Mouse (Mus musculus) MEL (cell line): ENCODE measurements around the gene Cpd. TPM values are rescaled to one million over a fixed set of nuclear protein-coding genes. Genes with fewer than 3 reads are reported as not detected.

Source experiments
- DNase-seq: peaks from one replicate; pipeline ENCODE4 v3.0.0; 2011; ENCODE audit warnings: low read depth, low spot score
- H3K27ac ChIP-seq: 2 replicates; pipeline ENCODE4 v1.5.1; 2012; ENCODE audit warnings: low read depth, mild to moderate bottlenecking, control low read depth, low read length, moderate library complexity; ENCODE audit not compliant: control insufficient read depth
- H3K27me3 ChIP-seq, 2 experiments: fragments of 150-350 bp in 1 of 2; sonication (generic) in 1 of 2; 2 replicates each; pipeline ENCODE4 v1.6.1; 2012; ENCODE audit warnings: low read length in 2 of 2, mild to moderate bottlenecking in 2 of 2, improper control_type of control experiment in 1 of 2, moderate library complexity in 1 of 2; ENCODE audit not compliant: insufficient read depth in 2 of 2, control insufficient read depth in 1 of 2
- H3K36me3 ChIP-seq, 2 experiments: 2 replicates each; pipeline ENCODE4 v1.6.1; 2012 to 2014; ENCODE audit warnings: low read length in 2 of 2, improper control_type of control experiment in 1 of 2, inconsistent platforms in 1 of 2, mild to moderate bottlenecking in 1 of 2; ENCODE audit not compliant: insufficient read depth in 2 of 2, control insufficient read depth in 1 of 2
- H3K4me1 ChIP-seq, 2 experiments: fragments of 150-350 bp in 1 of 2; sonication (generic) in 1 of 2; 2 replicates each; pipeline ENCODE4 v1.6.1; 2012; ENCODE audit warnings: low read length in 2 of 2, improper control_type of control experiment in 1 of 2, mild to moderate bottlenecking in 1 of 2; ENCODE audit not compliant: insufficient read depth in 2 of 2, control insufficient read depth in 1 of 2
- H3K4me3 ChIP-seq, 2 experiments: fragments of 150-350 bp in 1 of 2; sonication (generic) in 1 of 2; 2 replicates each; pipeline ENCODE4 v1.5.1; 2012; ENCODE audit warnings: low read depth in 2 of 2, low read length in 2 of 2, mild to moderate bottlenecking in 2 of 2, moderate library complexity in 2 of 2, control low read depth in 1 of 2, improper control_type of control experiment in 1 of 2; ENCODE audit not compliant: control insufficient read depth in 1 of 2, insufficient read depth in 1 of 2
- H3K79me2 ChIP-seq: 2 replicates; pipeline ENCODE4 v1.6.1; 2012; ENCODE audit warnings: mild to moderate bottlenecking, low read length, moderate library complexity; ENCODE audit not compliant: control insufficient read depth, poor library complexity, insufficient read depth
- H3K9ac ChIP-seq: 2 replicates; pipeline ENCODE4 v1.6.1; 2012; ENCODE audit warnings: low read depth, mild to moderate bottlenecking, control low read depth, low read length, moderate library complexity; ENCODE audit not compliant: control insufficient read depth, poor library complexity, severe bottlenecking
- H3K9me3 ChIP-seq: fragments of 150-350 bp; sonication (generic); replicated peaks from 2 replicates; pipeline ENCODE4 v1.6.1; 2012; ENCODE audit warnings: mild to moderate bottlenecking, low read length, improper control_type of control experiment, moderate library complexity; ENCODE audit not compliant: insufficient read depth
- BHLHE40 ChIP-seq: IDR thresholded peaks from 2 replicates; pipeline ENCODE4 v1.6.1; 2012; ENCODE audit warnings: low read depth, mild to moderate bottlenecking, inconsistent platforms, low read length, improper control_type of control experiment, borderline replicate concordance
- CHD1 ChIP-seq: IDR thresholded peaks from 2 replicates; pipeline ENCODE4 v1.6.1; 2012; ENCODE audit warnings: low read depth, mild to moderate bottlenecking, inconsistent platforms, low read length, improper control_type of control experiment
- ELF1 ChIP-seq: IDR thresholded peaks from 2 replicates; pipeline ENCODE4 v1.6.1; 2014; ENCODE audit warnings: low read depth, mild to moderate bottlenecking, inconsistent platforms, low read length, improper control_type of control experiment, moderate library complexity
- EP300 ChIP-seq, 2 experiments: IDR thresholded peaks; 2 replicates each; pipeline ENCODE4 v1.6.1; 2011; ENCODE audit warnings: improper control_type of control experiment in 2 of 2, low read length in 2 of 2, low read depth in 1 of 2, mild to moderate bottlenecking in 1 of 2
- ETS1 ChIP-seq: IDR thresholded peaks from 2 replicates; pipeline ENCODE4 v1.6.1; 2012; ENCODE audit warnings: low read depth, mild to moderate bottlenecking, inconsistent platforms, low read length, improper control_type of control experiment, moderate library complexity
- GABPA ChIP-seq: IDR thresholded peaks from 2 replicates; pipeline ENCODE4 v1.6.1; 2012; ENCODE audit warnings: low read depth, mild to moderate bottlenecking, inconsistent platforms, low read length, improper control_type of control experiment, moderate library complexity
- GATA1 ChIP-seq: IDR thresholded peaks from 2 replicates; pipeline ENCODE4 v1.6.1; 2011; ENCODE audit warnings: low read depth, low read length, improper control_type of control experiment
- MAZ ChIP-seq: IDR thresholded peaks from 2 replicates; pipeline ENCODE4 v1.6.1; 2012; ENCODE audit warnings: low read depth, mild to moderate bottlenecking, inconsistent platforms, low read length, improper control_type of control experiment
- MXI1 ChIP-seq: IDR thresholded peaks from 2 replicates; pipeline ENCODE4 v1.6.1; 2011; ENCODE audit warnings: mild to moderate bottlenecking, low read depth, low read length, improper control_type of control experiment
- NELFE ChIP-seq: IDR thresholded peaks from 2 replicates; pipeline ENCODE4 v1.6.1; 2011; ENCODE audit warnings: low read depth, low read length, improper control_type of control experiment
- RCOR1 ChIP-seq: IDR thresholded peaks from 2 replicates; pipeline ENCODE4 v1.6.1; 2012; ENCODE audit warnings: low read depth, mild to moderate bottlenecking, inconsistent platforms, low read length, improper control_type of control experiment
- SIN3A ChIP-seq: IDR thresholded peaks from 2 replicates; pipeline ENCODE4 v1.6.1; 2012; ENCODE audit warnings: low read length, improper control_type of control experiment, inconsistent platforms
- UBTF ChIP-seq: IDR thresholded peaks from 2 replicates; pipeline ENCODE4 v1.6.1; 2012; ENCODE audit warnings: low read depth, mild to moderate bottlenecking, inconsistent platforms, low read length, improper control_type of control experiment, moderate library complexity, borderline replicate concordance; ENCODE audit not compliant: insufficient read depth
- polyA plus RNA-seq, 2 experiments: library from polyadenylated mRNA; stranded (reverse) in 1 of 2; unstranded in 1 of 2; fragments of >175 nt in 1 of 2; fragments of >200 nt in 1 of 2; gene quantifications; 2 replicates each; pipeline versions ENCODE4 v1.2.1 to v1.2.4; 2012; ENCODE audit warnings: low replicate concordance in 2 of 2, low read depth in 1 of 2; ENCODE audit not compliant: insufficient read length in 2 of 2, insufficient read depth in 1 of 2, missing spikeins in 1 of 2
- total RNA-seq: library from RNA; depleted of rRNA; stranded (reverse); fragments of 300-350 nt; gene quantifications from 2 replicates; pipeline ENCODE4 v1.2.3, GENCODE M21; 2012; rRNA removed

The Cpd gene
- total and polyA plus RNA-seq, 3 experiments: 7.5 to 14.6 TPM; not detected in 1

- H3K9ac ChIP-seq: no peak overlapping the region
- no peak overlapping the region for H3K4me3 ChIP-seq
- no peaks in the 10 kb centered on the region for H3K79me2 ChIP-seq
- H3K27ac ChIP-seq: no peak overlapping the region
- H3K27me3 ChIP-seq: no peaks in the 10 kb centered on the region
- peak; percentile 27; the same call in 1 of the 2 replicates for TF ChIP-seq MXI1
- TF ChIP-seq UBTF: no peak
- TF ChIP-seq EP300 (IDR thresholded peaks at IDR 0.05; ENCODE audit: low read depth in 1 of 2, low read length in 2 of 2): peak; percentile 39 to 40; a peak in 1 of 4 replicates
- TF ChIP-seq GABPA: no peak
- TF ChIP-seq GATA1: peak; percentile 43; the same call in 1 of the 2 replicates
- 0 out of 2 replicates have a peak, but pooled peaks have one; percentile 15 for TF ChIP-seq ETS1
- peak; percentile 49; the same call in 1 of the 2 replicates for TF ChIP-seq SIN3A
- TF ChIP-seq, all 39 proteins: peak for 5
- peak; percentile 47 for DNase-seq
- Histone ChIP-seq H3K4me1 (peaks cover 7 to 10% of the 10 kb centered on the region in 2 experiments), H3K36me3 (peaks cover 16 to 28% of the 10 kb centered on the region in 2 experiments), H3K9me3 (no peaks in the 10 kb centered on the region)
These were observed 111.0 kb downstream of the Cpd start for GRCm38 (mm10) chr11:76735753-76736324.

DNA sequence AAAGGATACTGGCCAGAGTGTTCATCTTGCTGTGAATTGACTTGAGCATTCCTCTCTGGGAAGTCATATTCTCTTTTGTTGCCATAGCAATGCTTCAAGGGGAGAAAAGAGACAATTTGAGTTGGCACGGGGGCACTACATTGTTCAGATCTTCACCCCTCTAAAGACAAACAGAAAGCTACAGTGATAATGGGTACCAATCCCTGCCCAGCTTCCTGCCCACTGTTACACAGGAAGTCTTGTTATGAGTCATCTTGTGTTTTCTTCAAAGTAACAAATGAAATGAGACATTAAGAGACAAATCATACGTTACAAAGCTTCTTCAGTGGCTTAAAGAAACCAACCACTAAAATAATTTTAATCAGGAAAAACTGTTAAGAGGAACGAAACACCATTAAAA is 112.3 kb downstream of the Cpd start:
- no peak overlapping the region for H3K4me3 ChIP-seq
- H3K27ac ChIP-seq: no peak overlapping the region
- peak; percentile 20 for DNase-seq
- no peak overlapping the region for H3K9ac ChIP-seq
- H3K4me1 ChIP-seq: peaks cover 7 to 10% of the 10 kb centered on the region in 2 experiments
- no peaks in the 10 kb centered on the region for H3K9me3 ChIP-seq
- H3K79me2 ChIP-seq: no peaks in the 10 kb centered on the region
- no peak for TF ChIP-seq RCOR1
- TF ChIP-seq EP300 (IDR thresholded peaks at IDR 0.05; ENCODE audit: low read depth in 1 of 2, low read length in 2 of 2): peak in 1 of 2 experiments; percentile 16; a peak in 1 of 4 replicates
- TF ChIP-seq, all 39 proteins: peak for 1
- peaks cover 16 to 28% of the 10 kb centered on the region in 2 experiments for H3K36me3 ChIP-seq
- no peaks in the 10 kb centered on the region for H3K27me3 ChIP-seq

GRCm38 (mm10) chr11:76730650-76731049 is 116.2 kb downstream of the Cpd start:
- peaks cover 5 to 14% of the 10 kb centered on the region in 2 experiments for H3K36me3 ChIP-seq
- H3K9me3 ChIP-seq: no peaks in the 10 kb centered on the region
- no peaks in the 10 kb centered on the region for H3K79me2 ChIP-seq
- no peak overlapping the region for H3K27ac ChIP-seq
- H3K4me3 ChIP-seq: no peak overlapping the region
- no peaks in the 10 kb centered on the region for H3K27me3 ChIP-seq
- H3K9ac ChIP-seq: no peak overlapping the region
- no peak for TF ChIP-seq CHD1
- no peak for TF ChIP-seq ELF1
- TF ChIP-seq NELFE: no peak
- no peak for TF ChIP-seq MAZ
- no peak for TF ChIP-seq BHLHE40
- DNase-seq: no peak
- H3K4me1 ChIP-seq: peaks cover under 1 to 3% of the 10 kb centered on the region in 2 experiments; a peak in 3 of 4 replicates

Other genes with a start within 250 kb of the Cpd start
- 3.3 and 3.8 TPM in 2 replicates for gene Abr, start 224.7 kb downstream of the Cpd start, total RNA-seq
- 1 to 10 TPM in 1 of 2 experiments, not detected in 1; 8.8 TPM for gene Abr, start 224.7 kb downstream of the Cpd start, polyA plus RNA-seq
- not detected in 2 replicates for gene Bhlha9, start 174.5 kb downstream of the Cpd start, total RNA-seq
- not detected for gene Bhlha9, start 174.5 kb downstream of the Cpd start, polyA plus RNA-seq
- not detected in 2 replicates for gene Trarg1, start 167.2 kb downstream of the Cpd start, total RNA-seq
- gene Trarg1, start 167.2 kb downstream of the Cpd start, polyA plus RNA-seq: not detected
- gene Gosr1, start 83.4 kb downstream of the Cpd start, total RNA-seq: 18.3 and 23.1 TPM in 2 replicates
- gene Gosr1, start 83.4 kb downstream of the Cpd start, polyA plus RNA-seq: 10 to 100 TPM in 1 of 2 experiments, not detected in 1; 25.8 TPM
- not detected in 2 replicates for gene Tmigd1, start 55.1 kb upstream of the Cpd start, total RNA-seq
- not detected for gene Tmigd1, start 55.1 kb upstream of the Cpd start, polyA plus RNA-seq
- 111 and 144 TPM in 2 replicates for gene Blmh, start 77.8 kb upstream of the Cpd start, total RNA-seq
- 100 to 1,000 TPM in 1 of 2 experiments, not detected in 1; 116 TPM for gene Blmh, start 77.8 kb upstream of the Cpd start, polyA plus RNA-seq
- gene Slc6a4, start 151.6 kb upstream of the Cpd start, total RNA-seq: not detected in 2 replicates
- gene Slc6a4, start 151.6 kb upstream of the Cpd start, polyA plus RNA-seq: not detected
- 21.0 and 21.5 TPM in 2 replicates for gene Nsrp1, start 231.4 kb upstream of the Cpd start, total RNA-seq
- 100 to 1,000 TPM in 1 of 2 experiments, 10 to 100 TPM in 1; 21.6 to 140 TPM for gene Nsrp1, start 231.4 kb upstream of the Cpd start, polyA plus RNA-seq